Mouse (Mus musculus): Measurements from ENCODE around the gene Rnf34.
A peak's percentile ranks its signal among the peaks of the same experiment; 100 is the strongest.

The Rnf34 gene

DNA sequence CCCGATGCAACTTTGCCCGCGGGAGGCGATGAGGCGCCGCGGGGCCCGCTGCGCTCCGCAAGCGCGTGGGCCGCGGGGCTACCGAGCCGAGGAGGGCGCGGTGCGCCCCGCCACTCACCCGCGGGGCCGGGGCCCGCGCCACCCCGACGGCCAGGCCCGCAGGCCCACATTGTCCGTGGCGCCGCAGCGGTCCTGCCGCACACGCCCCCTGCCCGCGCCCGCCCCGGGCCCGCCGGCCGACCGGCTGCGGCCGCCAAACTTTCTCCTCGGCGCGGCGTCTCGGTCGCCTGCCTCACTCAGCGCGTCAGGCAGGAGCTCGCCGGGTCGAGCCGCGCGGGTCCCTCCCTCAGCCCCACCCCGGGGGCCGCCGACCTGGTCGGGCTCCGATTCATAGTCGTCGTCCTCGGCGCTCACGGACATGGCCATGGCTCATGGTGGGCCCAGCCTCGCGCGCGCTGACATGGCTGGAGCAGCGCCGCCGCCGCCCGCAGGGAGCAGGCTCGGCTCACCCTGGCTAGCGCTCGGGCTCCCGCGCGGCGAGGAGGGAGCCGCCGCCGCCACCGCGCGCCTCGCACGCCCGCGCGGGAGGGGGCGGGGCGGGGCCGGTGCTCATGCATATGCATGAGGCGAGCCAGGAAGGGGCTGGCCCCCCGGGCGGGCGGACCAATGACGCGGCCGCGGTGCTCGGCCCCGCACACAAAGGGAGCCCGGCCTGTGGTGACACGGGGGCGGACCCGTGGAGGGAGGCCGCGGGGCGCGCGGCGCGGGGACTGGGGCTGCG lies 50.1 kb downstream of the Rnf34 start:
- peak; percentile 70 for DNase-seq (ENCODE audit: low read depth, low spot score)

- DNase-seq (ENCODE audit: low read depth, low spot score), result no peak
These were observed 50.8 kb downstream of the Rnf34 start for GRCm38 (mm10) chr5:122900558-122901171.

GRCm38 (mm10) chr5:122901179-122901578 lies 51.3 kb downstream of the Rnf34 start:
- no peak for DNase-seq (ENCODE audit: low read depth, low spot score)

GRCm38 (mm10) chr5:122901666-122902065 lies 51.8 kb downstream of the Rnf34 start:
- no peak for DNase-seq (ENCODE audit: low read depth, low spot score)

DNA sequence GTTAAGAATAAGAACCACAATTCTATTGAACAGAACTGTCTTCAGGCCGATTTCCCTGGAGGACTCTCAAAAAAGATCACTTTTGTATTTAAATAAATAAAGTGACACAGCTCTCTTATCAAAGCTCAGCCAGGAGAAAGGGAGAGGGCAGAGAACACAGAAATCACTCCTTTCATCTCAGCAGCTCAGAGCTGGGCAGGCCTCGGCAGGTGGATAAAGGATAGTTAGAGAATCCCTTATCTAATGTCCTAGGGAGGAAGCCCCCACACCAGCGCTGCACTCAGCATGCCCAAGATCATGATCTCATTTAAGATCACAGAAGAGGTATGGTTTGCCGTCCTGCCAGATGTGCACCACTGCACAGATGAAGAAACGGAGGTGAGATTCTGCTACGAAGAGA lies 52.4 kb downstream of the Rnf34 start:
- no peak for DNase-seq (ENCODE audit: low read depth, low spot score)

DNA sequence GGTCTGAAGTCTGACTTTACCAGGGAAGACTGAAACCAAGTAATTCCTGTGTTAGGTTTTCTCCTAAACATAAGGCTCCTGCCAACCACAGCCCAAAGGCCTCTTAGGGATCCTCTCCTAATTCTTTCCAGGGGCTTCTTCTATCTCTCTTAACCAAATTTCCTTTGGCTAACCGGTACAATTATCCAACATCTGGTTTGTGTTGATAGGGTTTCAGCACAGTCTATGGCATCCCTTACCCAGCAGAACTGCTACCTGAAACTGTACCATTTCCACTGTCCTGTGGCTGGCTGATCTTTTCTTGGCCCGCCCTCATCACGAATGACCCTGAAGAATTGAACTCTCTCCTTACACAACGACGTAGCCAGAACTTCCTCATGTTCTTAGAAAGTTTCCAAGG lies 53.3 kb downstream of the Rnf34 start:
- no peak for DNase-seq (ENCODE audit: low read depth, low spot score)

DNA sequence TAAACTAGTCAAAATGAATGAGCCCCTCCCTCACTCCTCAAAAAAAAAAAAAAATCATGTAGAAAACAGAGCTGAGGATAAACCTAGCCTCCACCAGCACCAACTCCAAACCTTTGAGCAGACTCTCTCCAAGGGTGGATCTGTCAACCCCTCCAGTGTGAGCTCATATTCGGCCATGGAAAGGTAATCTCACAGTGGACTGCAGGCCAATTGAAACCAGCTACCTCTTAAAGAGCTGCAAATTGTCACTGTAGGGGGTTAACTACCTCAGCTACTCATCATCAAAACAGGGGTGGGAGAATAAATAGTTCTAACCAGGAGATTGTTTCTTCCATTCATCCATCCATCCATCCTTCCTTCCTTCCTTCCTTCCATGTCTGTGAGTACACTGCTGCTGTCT lies 57.3 kb downstream of the Rnf34 start:
- DNase-seq (ENCODE audit: low read depth, low spot score), result no peak

DNA sequence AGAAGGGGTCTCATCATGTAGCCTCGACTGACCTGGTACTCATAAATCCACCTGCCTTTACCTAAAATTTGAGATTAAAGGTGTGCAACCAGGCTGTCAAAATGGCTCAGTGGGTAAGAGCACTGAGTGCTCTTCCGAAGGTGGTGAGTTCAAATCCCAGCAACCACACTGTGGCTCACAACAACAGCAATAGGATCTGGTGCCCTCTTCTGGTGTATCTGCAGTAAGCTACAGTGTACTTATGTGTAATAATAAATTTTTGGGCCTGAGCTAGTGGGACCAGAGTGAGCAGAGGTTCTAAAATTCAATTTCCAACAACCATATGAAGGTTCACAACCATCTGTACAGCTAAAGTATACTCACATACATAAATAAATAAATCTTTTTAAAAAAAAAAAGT lies 58.2 kb downstream of the Rnf34 start:
- DNase-seq (ENCODE audit: low read depth, low spot score), result no peak

DNA sequence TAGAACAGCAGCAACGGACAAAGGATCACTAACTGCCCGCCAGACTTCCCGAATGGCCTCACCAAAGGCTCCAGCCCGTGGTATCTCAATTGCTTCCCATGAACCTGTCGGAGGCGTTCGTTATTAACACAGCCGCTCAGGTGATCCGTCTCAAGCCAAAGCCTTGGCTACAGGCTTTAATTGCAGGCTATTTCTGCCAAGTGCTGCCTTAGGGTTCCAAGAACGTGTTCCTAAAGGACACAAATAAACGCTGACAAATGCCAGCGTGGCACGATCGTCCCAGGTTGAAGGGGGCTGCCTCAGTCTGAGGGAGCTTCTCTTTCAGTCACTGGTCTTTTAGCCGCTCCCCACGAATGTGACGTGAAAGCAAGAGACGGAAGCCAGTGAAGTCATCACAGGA lies 59.6 kb downstream of the Rnf34 start:
- no peak for DNase-seq (ENCODE audit: low read depth, low spot score)

DNA sequence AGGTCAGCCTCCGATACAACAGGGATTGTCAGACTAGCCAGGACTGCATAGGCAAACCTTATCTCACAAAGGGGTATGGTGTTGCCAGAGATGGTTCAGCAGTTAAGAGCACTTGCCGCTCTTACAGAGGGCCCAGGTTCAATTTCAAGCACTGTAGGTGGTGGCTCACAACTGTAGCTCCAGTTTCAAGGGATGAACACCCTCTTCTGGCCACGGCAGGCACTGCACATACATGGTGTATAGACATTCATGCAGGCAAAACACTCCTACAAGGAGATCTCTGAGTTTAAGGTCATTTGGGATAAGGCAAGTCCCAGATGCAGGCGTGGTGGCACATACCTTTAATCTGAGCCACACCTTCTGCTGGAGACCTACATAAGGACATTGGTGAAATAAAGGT lies 63.0 kb downstream of the Rnf34 start:
- DNase-seq (ENCODE audit: low read depth, low spot score), result no peak

- DNase-seq (ENCODE audit: low read depth, low spot score), result no peak
These were observed 66.3 kb downstream of the Rnf34 start for GRCm38 (mm10) chr5:122916147-122916546.

DNA sequence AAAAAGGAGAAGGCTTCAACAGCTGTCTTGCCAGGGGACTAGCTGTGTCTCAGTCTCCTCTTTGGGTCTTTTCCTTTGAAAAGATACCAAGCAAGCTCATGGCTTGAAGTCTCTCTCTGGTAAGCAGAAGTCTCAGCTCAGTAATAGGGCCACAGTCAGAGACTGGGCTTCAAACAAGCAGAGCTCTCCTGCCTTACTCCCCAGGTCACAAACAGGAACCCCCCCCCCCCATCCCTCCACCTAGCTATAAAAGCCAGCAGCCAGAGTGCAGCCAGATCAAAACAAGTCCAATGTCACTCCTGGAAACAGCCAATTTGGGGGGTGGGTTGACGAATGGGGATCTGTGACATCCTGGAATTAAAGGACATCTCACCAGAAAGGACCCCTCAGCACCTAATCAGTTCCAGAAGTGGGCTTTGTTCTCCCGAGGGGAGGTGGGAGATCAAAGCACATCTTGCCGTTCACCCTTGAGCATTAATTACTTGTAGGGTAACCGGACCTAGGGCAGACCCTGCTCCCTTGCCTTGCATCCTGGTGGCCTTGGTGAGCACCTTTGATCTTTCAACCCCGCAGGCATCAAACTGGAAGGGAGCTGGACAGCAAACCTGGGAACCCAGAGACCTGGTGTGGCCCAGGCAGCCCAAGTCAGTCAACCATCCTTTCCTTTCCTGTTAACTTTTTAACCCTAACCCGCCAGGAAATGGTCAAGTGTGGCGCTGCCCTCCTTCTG lies 68.3 kb downstream of the Rnf34 start:
- DNase-seq (ENCODE audit: low read depth, low spot score), result no peak

GRCm38 (mm10) chr5:122920557-122920956 lies 70.7 kb downstream of the Rnf34 start:
- no peak for DNase-seq (ENCODE audit: low read depth, low spot score)

Measured in c-Kit-negative CD71-positive TER-119-positive erythroid progenitor cells, embryonic 14.5 days (primary cell).